Mouse (Mus musculus): ENCODE measurements around the gene Esrp2. TPM values are rescaled to one million over a fixed set of nuclear protein-coding genes. Genes with fewer than 3 reads are reported as not detected.

Gene Esrp2
- polyA plus RNA-seq, 1 experiment = 31.0 TPM

DNA sequence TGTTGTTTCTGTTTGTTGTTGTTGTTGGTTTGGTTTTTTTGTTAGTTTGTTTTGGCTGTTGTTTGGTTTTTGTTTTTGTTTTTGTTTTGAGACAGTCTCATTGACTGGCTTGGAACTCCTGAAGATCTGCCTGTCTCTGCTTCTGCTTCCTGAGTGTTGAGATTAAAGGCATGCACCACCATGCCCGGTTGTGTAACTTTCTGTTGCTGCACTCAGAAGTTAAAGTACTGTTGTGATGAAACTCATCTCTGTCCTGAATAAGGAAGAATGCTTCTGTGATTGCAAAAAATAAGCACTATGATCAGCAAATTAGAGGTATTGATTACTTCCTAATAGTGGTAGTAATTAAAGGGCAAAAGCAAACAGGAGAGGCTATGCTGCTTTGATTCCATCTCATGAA, 30.6 kb downstream of the Esrp2 start:
- peaks cover 3% of the 10 kb centered on the region for H3K36me3 ChIP-seq (ENCODE audit: control insufficient read depth, insufficient read depth, low read length)
- no peak for DNase-seq
- no peak overlapping the region for H3K27ac ChIP-seq (ENCODE audit: insufficient read depth, low read depth, low read length)
- H3K4me1 ChIP-seq (ENCODE audit: control insufficient read depth, insufficient read depth, low read length) = no peaks in the 10 kb centered on the region
- H3K4me3 ChIP-seq (ENCODE audit: insufficient read depth, low read depth, low read length) = no peak overlapping the region
- TF ChIP-seq POLR2A (IDR thresholded peaks at IDR 0.05; ENCODE audit: low read depth, low read length) (no peak), CTCF (conservative IDR thresholded peaks at IDR 0.05; ENCODE audit: insufficient read depth, insufficient read length, low read depth, low read length) (no peak)
- no peaks in the 10 kb centered on the region for H3K27me3 ChIP-seq (replicated peaks; ENCODE audit: control insufficient read depth, insufficient read depth, low read length)
- WGBS = 83% methylated on average over 1 of the region's 1 CpGs

DNA sequence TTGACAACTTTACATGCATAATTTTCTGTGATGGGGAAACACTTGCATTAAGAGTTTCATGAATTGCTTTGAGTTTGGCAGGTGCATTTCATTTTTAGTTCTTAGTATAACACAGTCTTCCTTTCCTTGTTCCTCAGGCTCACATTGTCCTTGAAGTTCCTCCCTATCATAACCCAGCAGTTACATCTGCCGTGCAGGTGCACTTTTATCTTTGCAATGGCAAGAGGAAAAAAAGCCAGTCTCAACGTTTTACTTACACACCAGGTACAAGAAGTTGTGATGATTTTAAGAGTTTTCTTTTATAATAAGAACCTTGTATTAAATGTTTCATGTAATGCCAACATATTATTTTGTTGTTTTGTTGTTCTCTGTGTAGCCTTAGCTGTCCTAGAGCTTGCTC, 32.9 kb downstream of the Esrp2 start:
- DNase-seq = no peak
- no peaks in the 10 kb centered on the region for H3K4me1 ChIP-seq (ENCODE audit: control insufficient read depth, insufficient read depth, low read length)
- H3K36me3 ChIP-seq (ENCODE audit: control insufficient read depth, insufficient read depth, low read length) = peaks cover 4% of the 10 kb centered on the region
- H3K4me3 ChIP-seq (ENCODE audit: insufficient read depth, low read depth, low read length) = no peak overlapping the region
- no peak for TF ChIP-seq POLR2A (IDR thresholded peaks at IDR 0.05; ENCODE audit: low read depth, low read length)
- 85% methylated on average over 2 of the region's 2 CpGs for WGBS
- H3K27ac ChIP-seq (ENCODE audit: insufficient read depth, low read depth, low read length) = no peak overlapping the region
- H3K27me3 ChIP-seq (replicated peaks; ENCODE audit: control insufficient read depth, insufficient read depth, low read length) = no peaks in the 10 kb centered on the region

DNA sequence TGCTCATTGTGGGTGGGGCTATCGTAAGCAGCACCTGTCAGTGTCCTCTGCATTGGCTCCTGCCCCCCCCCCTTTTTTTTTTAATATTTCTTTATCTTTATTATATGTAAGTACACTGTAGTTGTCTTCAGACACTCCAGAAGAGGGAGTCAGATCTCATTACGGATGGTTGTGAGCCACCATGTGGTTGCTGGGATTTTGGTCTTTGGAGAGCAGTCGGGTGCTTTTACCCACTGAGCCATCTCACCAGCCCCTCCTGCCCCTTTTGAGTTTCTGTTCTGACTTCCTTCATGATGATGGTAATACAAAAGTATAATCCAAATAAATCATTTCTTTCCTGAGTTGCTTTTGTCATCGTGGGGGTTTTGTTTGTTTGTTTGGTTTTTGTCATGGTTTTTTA, 34.5 kb downstream of the Esrp2 start:
- Histone ChIP-seq H3K4me1 (ENCODE audit: control insufficient read depth, insufficient read depth, low read length) (no peaks in the 10 kb centered on the region), H3K36me3 (ENCODE audit: control insufficient read depth, insufficient read depth, low read length) (peaks cover 3% of the 10 kb centered on the region), H3K27ac (ENCODE audit: insufficient read depth, low read depth, low read length) (no peak overlapping the region), H3K27me3 (replicated peaks; ENCODE audit: control insufficient read depth, insufficient read depth, low read length) (no peaks in the 10 kb centered on the region), H3K4me3 (ENCODE audit: insufficient read depth, low read depth, low read length) (no peak overlapping the region)
- WGBS = 88% methylated on average over 4 of the region's 4 CpGs
- DNase-seq = no peak
- TF ChIP-seq POLR2A (IDR thresholded peaks at IDR 0.05; ENCODE audit: low read depth, low read length) = no peak
- TF ChIP-seq CTCF (conservative IDR thresholded peaks at IDR 0.05; ENCODE audit: insufficient read depth, insufficient read length, low read depth, low read length) = no peak

Other genes with a start within 250 kb of the Esrp2 start
- 0.77 and 1.1 TPM in 2 replicates for gene Nrn1l, start 243.4 kb downstream of the Esrp2 start, polyA plus RNA-seq (2012; rRNA removed)
- 44.9 and 51.0 TPM in 2 replicates for gene Pskh1, start 236.5 kb downstream of the Esrp2 start, polyA plus RNA-seq (2012; rRNA removed)
- 1.0 and 1.5 TPM in 2 replicates for gene Ctrl, start 203.1 kb downstream of the Esrp2 start, polyA plus RNA-seq (2012; rRNA removed)
- 71.2 and 88.0 TPM in 2 replicates for gene Psmb10, start 198.5 kb downstream of the Esrp2 start, polyA plus RNA-seq (2012; rRNA removed)
- 2.2 and 2.4 TPM in 2 replicates for gene Lcat, start 193.6 kb downstream of the Esrp2 start, polyA plus RNA-seq (2012; rRNA removed)
- 30.9 and 33.5 TPM in 2 replicates for gene Slc12a4, start 170.9 kb downstream of the Esrp2 start, polyA plus RNA-seq (2012; rRNA removed)
- gene Dpep3, start 157.5 kb downstream of the Esrp2 start, polyA plus RNA-seq (2012; rRNA removed) = 0.05 and 0.10 TPM in 2 replicates
- gene Dus2, start 145.6 kb downstream of the Esrp2 start, polyA plus RNA-seq (2012; rRNA removed) = 10.2 and 11.6 TPM in 2 replicates
- gene Dpep2nb, start 131.0 kb downstream of the Esrp2 start, polyA plus RNA-seq (2012; rRNA removed) = 0.06 TPM in 1 of 2 replicates, not detected in the other
- gene Ddx28, start 125.1 kb downstream of the Esrp2 start, polyA plus RNA-seq (2012; rRNA removed) = 8.0 and 8.4 TPM in 2 replicates
- 18.6 and 19.5 TPM in 2 replicates for gene Nfatc3, start 78.1 kb downstream of the Esrp2 start, polyA plus RNA-seq (2012; rRNA removed)
- gene Pla2g15, start 13.4 kb upstream of the Esrp2 start, polyA plus RNA-seq (2012; rRNA removed) = 9.4 and 10.2 TPM in 2 replicates
- gene Slc7a6, start 31.9 kb upstream of the Esrp2 start, polyA plus RNA-seq (2012; rRNA removed) = 8.2 and 9.8 TPM in 2 replicates
- gene Slc7a6os, start 74.0 kb upstream of the Esrp2 start, polyA plus RNA-seq (2012; rRNA removed) = 10.0 and 11.3 TPM in 2 replicates
- gene Prmt7, start 74.0 kb upstream of the Esrp2 start, polyA plus RNA-seq (2012; rRNA removed) = 17.3 and 17.7 TPM in 2 replicates
- 0.84 and 1.1 TPM in 2 replicates for gene Smpd3, start 201.0 kb upstream of the Esrp2 start, polyA plus RNA-seq (2012; rRNA removed)

All from kidney, adult 2 months (tissue).